Mouse (Mus musculus): Measurements from ENCODE around the gene Cap1. TPM values are rescaled to one million over a fixed set of nuclear protein-coding genes. Genes with fewer than 3 reads are reported as not detected.

Cap1 gene
- polyA plus RNA-seq, 1 experiment from 2014 or later, result 77.5 TPM

DNA sequence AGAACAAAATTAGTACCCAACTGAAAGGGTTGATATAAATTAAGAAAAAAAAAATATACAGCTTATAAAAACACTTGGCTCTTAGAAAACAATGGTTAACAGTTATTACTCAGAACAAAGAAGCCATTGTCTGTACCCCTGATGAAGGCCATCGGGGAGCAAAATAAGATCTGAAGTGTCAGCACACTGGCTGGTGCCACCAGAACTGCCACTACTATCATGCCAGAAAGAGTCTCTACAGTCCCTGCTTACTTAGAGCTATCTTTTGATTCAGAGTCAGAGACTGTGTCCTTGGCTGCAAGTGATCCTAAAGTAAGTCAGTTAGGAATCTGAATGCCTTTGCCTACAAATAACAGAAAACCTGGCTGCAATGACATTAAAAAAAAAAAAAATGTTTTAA, 5.7 kb upstream of the Cap1 start:
- no peak for ATAC-seq
- H3K4me3 ChIP-seq (replicated peaks; ENCODE audit: low read length), result no peak overlapping the region
- no peak overlapping the region for H3K9ac ChIP-seq (replicated peaks; ENCODE audit: low read depth, low read length)
- 30% methylated on average over 1 of the region's 1 CpGs for WGBS
- no peaks in the 10 kb centered on the region for H3K9me3 ChIP-seq (ENCODE audit: control insufficient read depth, low read length)
- H3K27ac ChIP-seq (ENCODE audit: low read length), result peak overlapping the region; percentile 81
- peaks cover 19% of the 10 kb centered on the region for H3K4me1 ChIP-seq (replicated peaks; ENCODE audit: control insufficient read depth, insufficient read depth, low read length)
- H3K27me3 ChIP-seq (replicated peaks; ENCODE audit: control insufficient read depth, insufficient read depth, low read length), result no peaks in the 10 kb centered on the region
- no peak overlapping the region for H3K4me2 ChIP-seq (ENCODE audit: low read length)
- H3K36me3 ChIP-seq (ENCODE audit: control insufficient read depth, insufficient read depth), result no peaks in the 10 kb centered on the region

- no peak overlapping the region for H3K4me2 ChIP-seq (ENCODE audit: low read length)
Measured at GRCm38 (mm10) chr4:122890881-122891481, 5.1 kb upstream of the Cap1 start.

DNA sequence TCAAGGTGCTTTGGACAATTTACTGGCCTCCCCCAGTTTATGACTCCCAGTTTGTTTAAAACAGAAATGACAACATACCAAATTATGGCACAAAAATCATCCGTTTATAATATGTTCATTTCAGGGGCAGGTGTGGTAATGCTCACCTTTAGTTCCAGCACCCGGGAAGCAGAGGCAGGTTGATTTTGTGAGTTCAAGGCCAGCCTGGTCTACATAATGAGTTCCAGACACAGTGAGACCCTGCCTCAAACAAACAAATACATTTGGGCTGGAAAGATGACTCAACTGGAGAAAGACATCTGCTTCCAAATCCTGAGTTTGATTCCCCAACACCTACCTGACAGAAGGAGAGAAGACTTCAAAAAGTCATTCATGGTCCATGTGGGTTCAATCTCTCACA, 1.5 kb upstream of the Cap1 start:
- WGBS, result 72% methylated on average over 2 of the region's 2 CpGs
- H3K9ac ChIP-seq (replicated peaks; ENCODE audit: low read depth, low read length), result no peak overlapping the region
- ATAC-seq, result no peak
- peak overlapping the region; percentile 89 for H3K4me2 ChIP-seq (ENCODE audit: low read length)
- H3K9me3 ChIP-seq (ENCODE audit: control insufficient read depth, low read length), result no peaks in the 10 kb centered on the region
- peak overlapping the region; percentile 100 for H3K27ac ChIP-seq (ENCODE audit: low read length)
- H3K27me3 ChIP-seq (replicated peaks; ENCODE audit: control insufficient read depth, insufficient read depth, low read length), result no peaks in the 10 kb centered on the region
- H3K4me3 ChIP-seq (replicated peaks; ENCODE audit: low read length), result no peak overlapping the region; the same call in 1 of the 2 replicates
- H3K4me1 ChIP-seq (replicated peaks; ENCODE audit: control insufficient read depth, insufficient read depth, low read length), result peaks cover 41% of the 10 kb centered on the region
- no peaks in the 10 kb centered on the region for H3K36me3 ChIP-seq (ENCODE audit: control insufficient read depth, insufficient read depth)

More at GRCm38 (mm10) chr4:122890881-122891481, 5.1 kb upstream of the Cap1 start:
- H3K4me3 ChIP-seq (replicated peaks; ENCODE audit: low read length), result no peak overlapping the region
- H3K9me3 ChIP-seq (ENCODE audit: control insufficient read depth, low read length), result no peaks in the 10 kb centered on the region
- no peaks in the 10 kb centered on the region for H3K36me3 ChIP-seq (ENCODE audit: control insufficient read depth, insufficient read depth)
- peak; percentile 84 for ATAC-seq
- 3% methylated on average over 3 of the region's 3 CpGs for WGBS
- H3K4me1 ChIP-seq (replicated peaks; ENCODE audit: control insufficient read depth, insufficient read depth, low read length), result peaks cover 19% of the 10 kb centered on the region
- H3K27ac ChIP-seq (ENCODE audit: low read length), result peak overlapping the region; percentile 81
- no peak overlapping the region for H3K9ac ChIP-seq (replicated peaks; ENCODE audit: low read depth, low read length)
- H3K27me3 ChIP-seq (replicated peaks; ENCODE audit: control insufficient read depth, insufficient read depth, low read length), result no peaks in the 10 kb centered on the region

DNA sequence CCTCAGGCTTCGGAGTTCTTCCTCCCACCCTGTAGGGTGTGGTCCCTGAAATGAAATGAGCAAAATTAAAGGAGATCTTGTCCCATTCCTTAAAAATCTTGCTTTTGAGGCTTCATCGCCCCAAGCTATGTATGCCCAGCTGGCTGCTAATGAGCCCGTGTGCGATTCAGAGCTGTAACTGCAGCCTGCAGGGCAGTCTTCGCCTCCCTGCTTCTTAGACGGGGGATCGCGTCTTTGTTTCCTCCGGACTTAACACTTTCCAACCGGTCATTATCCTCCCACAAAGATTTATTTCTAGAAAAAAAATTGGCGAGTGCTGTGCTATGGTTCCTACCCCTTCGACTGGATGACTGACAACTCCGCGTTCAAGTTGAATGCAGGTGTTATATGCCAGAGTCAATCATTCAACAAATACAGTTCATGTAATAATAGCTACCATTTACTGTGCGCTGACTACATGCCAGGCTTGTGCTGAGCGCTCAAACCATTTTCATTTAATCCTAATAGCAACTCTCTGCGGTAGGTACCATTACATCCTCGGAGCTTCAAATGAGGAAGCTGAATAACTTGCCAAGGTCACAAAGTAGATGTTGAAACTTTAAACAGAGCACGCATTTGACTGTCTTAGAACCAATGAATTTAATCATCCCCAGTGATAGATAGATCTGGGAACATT, 861 bp upstream of the Cap1 start:
- peak overlapping the region; percentile 69 for H3K4me3 ChIP-seq (replicated peaks; ENCODE audit: low read length)
- 1% methylated on average over 19 of the region's 19 CpGs for WGBS
- peak overlapping the region; percentile 88 for H3K9ac ChIP-seq (replicated peaks; ENCODE audit: low read depth, low read length)
- peaks cover 43% of the 10 kb centered on the region for H3K4me1 ChIP-seq (replicated peaks; ENCODE audit: control insufficient read depth, insufficient read depth, low read length)
- H3K36me3 ChIP-seq (ENCODE audit: control insufficient read depth, insufficient read depth), result no peaks in the 10 kb centered on the region
- peak overlapping the region; percentile 89 for H3K4me2 ChIP-seq (ENCODE audit: low read length)
- no peaks in the 10 kb centered on the region for H3K27me3 ChIP-seq (replicated peaks; ENCODE audit: control insufficient read depth, insufficient read depth, low read length)
- H3K27ac ChIP-seq (ENCODE audit: low read length), result peak overlapping the region; percentile 100
- ATAC-seq, result peak; percentile 24
- H3K9me3 ChIP-seq (ENCODE audit: control insufficient read depth, low read length), result no peaks in the 10 kb centered on the region

- H3K9me3 ChIP-seq (ENCODE audit: control insufficient read depth, low read length), result no peaks in the 10 kb centered on the region
- peaks cover 37% of the 10 kb centered on the region for H3K4me1 ChIP-seq (replicated peaks; ENCODE audit: control insufficient read depth, insufficient read depth, low read length)
- ATAC-seq, result no peak
- no peaks in the 10 kb centered on the region for H3K36me3 ChIP-seq (ENCODE audit: control insufficient read depth, insufficient read depth)
- H3K4me2 ChIP-seq (ENCODE audit: low read length), result peak overlapping the region; percentile 70
- H3K9ac ChIP-seq (replicated peaks; ENCODE audit: low read depth, low read length), result no peak overlapping the region; the same call in 1 of the 2 replicates
- H3K27me3 ChIP-seq (replicated peaks; ENCODE audit: control insufficient read depth, insufficient read depth, low read length), result no peaks in the 10 kb centered on the region
- 45% methylated on average over 12 of the region's 12 CpGs for WGBS
- H3K27ac ChIP-seq (ENCODE audit: low read length), result no peak overlapping the region
- peak overlapping the region; percentile 69 for H3K4me3 ChIP-seq (replicated peaks; ENCODE audit: low read length)
Measured at GRCm38 (mm10) chr4:122884481-122885340, 1.1 kb downstream of the Cap1 start.

DNA sequence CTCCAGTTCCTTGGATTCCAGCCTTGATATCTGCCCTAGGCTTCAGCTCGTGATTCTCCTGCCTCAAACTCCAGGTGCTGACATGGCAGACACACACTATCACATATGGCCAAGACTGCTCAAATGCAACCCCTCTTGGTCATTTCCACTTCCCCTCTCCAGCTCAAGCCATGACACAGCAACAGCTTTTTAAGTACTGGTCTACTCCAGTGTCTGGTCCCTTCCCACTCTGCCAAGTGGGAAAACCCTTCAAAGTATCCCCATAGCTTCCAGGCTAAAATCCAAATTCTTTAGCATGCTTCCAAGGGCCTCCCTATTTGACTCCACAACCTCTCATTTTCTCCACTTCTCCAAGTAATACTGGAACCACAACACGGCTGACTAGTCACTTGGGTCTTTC, 1.8 kb downstream of the Cap1 start:
- Histone ChIP-seq H3K27ac (ENCODE audit: low read length) (no peak overlapping the region), H3K4me1 (replicated peaks; ENCODE audit: control insufficient read depth, insufficient read depth, low read length) (peaks cover 37% of the 10 kb centered on the region), H3K4me3 (replicated peaks; ENCODE audit: low read length) (no peak overlapping the region; the same call in 1 of the 2 replicates), H3K36me3 (ENCODE audit: control insufficient read depth, insufficient read depth) (no peaks in the 10 kb centered on the region), H3K9me3 (ENCODE audit: control insufficient read depth, low read length) (no peaks in the 10 kb centered on the region), H3K4me2 (ENCODE audit: low read length) (peak overlapping the region; percentile 70), H3K27me3 (replicated peaks; ENCODE audit: control insufficient read depth, insufficient read depth, low read length) (no peaks in the 10 kb centered on the region), H3K9ac (replicated peaks; ENCODE audit: low read depth, low read length) (no peak overlapping the region)
- no peak for ATAC-seq
- WGBS, result 87% methylated on average over 2 of the region's 2 CpGs

DNA sequence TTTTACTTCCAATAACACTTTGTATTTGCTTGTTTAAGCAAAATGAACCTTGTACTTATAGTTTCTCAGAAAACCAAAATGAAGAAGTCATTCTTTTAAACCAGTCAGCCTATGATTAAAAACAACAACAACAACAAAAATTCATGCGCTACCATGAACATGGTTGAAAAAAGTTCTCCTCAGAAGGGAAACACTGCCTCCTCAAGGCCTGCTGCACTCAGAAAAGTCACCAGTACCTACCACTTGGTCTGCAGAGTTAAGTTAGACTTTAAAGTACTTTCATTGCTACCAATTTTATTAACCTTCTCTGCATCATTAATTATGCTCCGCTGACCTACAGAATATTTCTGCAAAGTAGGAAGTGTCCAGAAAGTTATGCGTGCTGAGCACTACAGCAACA, 2.6 kb downstream of the Cap1 start:
- Histone ChIP-seq H3K36me3 (ENCODE audit: control insufficient read depth, insufficient read depth) (no peaks in the 10 kb centered on the region), H3K27ac (ENCODE audit: low read length) (no peak overlapping the region), H3K4me3 (replicated peaks; ENCODE audit: low read length) (no peak overlapping the region), H3K4me2 (ENCODE audit: low read length) (no peak overlapping the region), H3K9me3 (ENCODE audit: control insufficient read depth, low read length) (no peaks in the 10 kb centered on the region), H3K9ac (replicated peaks; ENCODE audit: low read depth, low read length) (no peak overlapping the region), H3K27me3 (replicated peaks; ENCODE audit: control insufficient read depth, insufficient read depth, low read length) (no peaks in the 10 kb centered on the region), H3K4me1 (replicated peaks; ENCODE audit: control insufficient read depth, insufficient read depth, low read length) (peaks cover 37% of the 10 kb centered on the region)
- ATAC-seq, result no peak
- WGBS, result 92% methylated on average over 3 of the region's 3 CpGs

GRCm38 (mm10) chr4:122882544-122882943, 3.3 kb downstream of the Cap1 start:
- 70% methylated on average over 3 of the region's 3 CpGs for WGBS
- H3K9me3 ChIP-seq (ENCODE audit: control insufficient read depth, low read length), result no peaks in the 10 kb centered on the region
- H3K27ac ChIP-seq (ENCODE audit: low read length), result no peak overlapping the region
- H3K36me3 ChIP-seq (ENCODE audit: control insufficient read depth, insufficient read depth), result no peaks in the 10 kb centered on the region
- peaks cover 37% of the 10 kb centered on the region for H3K4me1 ChIP-seq (replicated peaks; ENCODE audit: control insufficient read depth, insufficient read depth, low read length)
- H3K4me2 ChIP-seq (ENCODE audit: low read length), result no peak overlapping the region
- H3K9ac ChIP-seq (replicated peaks; ENCODE audit: low read depth, low read length), result no peak overlapping the region
- H3K4me3 ChIP-seq (replicated peaks; ENCODE audit: low read length), result no peak overlapping the region
- H3K27me3 ChIP-seq (replicated peaks; ENCODE audit: control insufficient read depth, insufficient read depth, low read length), result no peaks in the 10 kb centered on the region
- no peak for ATAC-seq
